Mouse (Mus musculus) bone marrow, adult 2 months (tissue): Measurements from ENCODE around the gene 4930519G04Rik.

Experiments used
- CTCF ChIP-seq: fragments of 200-500 bp; IDR thresholded peaks from 2 replicates; pipeline ENCODE4 v1.5.1; 2011; ENCODE audit warnings: low read length, control low read depth; ENCODE audit not compliant: control insufficient read depth, insufficient read depth
- POLR2A ChIP-seq: fragments of 200-500 bp; IDR thresholded peaks from 2 replicates; pipeline ENCODE4 v1.6.1; 2011; ENCODE audit warnings: low read depth, mild to moderate bottlenecking, control low read depth, low read length, borderline replicate concordance; ENCODE audit not compliant: control insufficient read depth

DNA sequence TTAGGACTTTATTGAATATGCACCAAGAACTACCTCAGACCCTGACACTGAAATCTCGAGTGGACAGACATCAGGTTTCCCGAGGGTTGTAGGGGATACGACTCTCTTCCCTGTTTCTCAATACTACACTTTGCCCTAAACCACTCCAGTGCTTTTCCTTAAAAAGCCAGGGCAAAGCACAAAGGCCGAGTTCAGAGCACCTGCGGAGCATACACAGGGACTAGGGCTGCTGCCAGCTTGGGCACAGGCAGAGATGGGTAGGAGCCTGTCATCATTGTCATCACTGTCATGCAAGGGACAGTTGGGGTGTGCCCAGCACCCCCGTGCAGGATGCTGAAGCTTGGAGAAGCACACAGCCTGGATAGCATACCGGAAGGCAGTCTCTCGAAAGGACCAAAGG is 79.7 kb downstream of the 4930519G04Rik start:
- TF ChIP-seq CTCF (no peak), POLR2A (no peak)
